Mouse (Mus musculus): ENCODE measurements around the gene Cpsf3.

- TF ChIP-seq CTCF (IDR thresholded peaks at IDR 0.05; ENCODE audit: insufficient read depth, low read depth, low read length) (no peak), POLR2A (IDR thresholded peaks at IDR 0.05; ENCODE audit: insufficient read depth, low read depth, low read length) (no peak)
These were observed 20.2 kb upstream of the Cpsf3 start for GRCm38 (mm10) chr12:21264970-21265369.

All from olfactory bulb, adult 2 months (tissue).